Mouse (Mus musculus): ENCODE measurements at regions not wholly inside any gene's neighbourhood (a gene's known extent, or its start where the extent isn't known, plus 50 kb on each side); places are given as distances from the start of the nearest gene placed in this dataset.

DNA sequence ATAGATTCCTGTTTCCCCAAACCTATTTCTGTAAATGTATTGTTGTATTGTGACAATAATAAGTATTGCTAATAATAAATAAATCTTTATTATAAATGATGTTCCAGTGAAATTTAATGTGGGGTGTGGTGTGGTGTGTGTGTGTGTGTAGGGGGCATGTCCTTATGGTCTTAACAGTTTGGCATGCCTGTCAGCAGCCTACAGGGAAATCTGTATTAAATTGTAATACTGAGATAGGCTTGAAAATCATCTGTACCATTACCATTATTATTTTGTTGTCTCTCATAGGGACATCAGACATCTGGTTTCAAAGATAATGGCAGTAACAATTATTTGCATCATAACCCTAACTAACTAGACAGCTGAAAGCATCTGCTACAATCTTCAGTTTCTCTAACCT, 1253.0 kb downstream of the Pla2g4a start:
- H3K4me2 ChIP-seq = no peak overlapping the region
- no peak overlapping the region for H3K4me3 ChIP-seq (replicated peaks)
- no peak for ATAC-seq (ENCODE audit: insufficient read depth)
- no peaks in the 10 kb centered on the region for H3K9me3 ChIP-seq (replicated peaks)
- no peak overlapping the region for H3K9ac ChIP-seq
- no peaks in the 10 kb centered on the region for H3K4me1 ChIP-seq (replicated peaks)
- no peak overlapping the region for H3K27ac ChIP-seq (replicated peaks)
- no peaks in the 10 kb centered on the region for H3K36me3 ChIP-seq (replicated peaks)
- H3K27me3 ChIP-seq = no peaks in the 10 kb centered on the region

GRCm38 (mm10) chr1:148707657-148708056, 1253.4 kb downstream of the Pla2g4a start:
- H3K4me2 ChIP-seq = no peak overlapping the region
- H3K27ac ChIP-seq (replicated peaks) = no peak overlapping the region
- H3K9ac ChIP-seq = no peak overlapping the region
- no peaks in the 10 kb centered on the region for H3K27me3 ChIP-seq
- no peaks in the 10 kb centered on the region for H3K9me3 ChIP-seq (replicated peaks)
- H3K4me3 ChIP-seq (replicated peaks) = no peak overlapping the region
- no peaks in the 10 kb centered on the region for H3K4me1 ChIP-seq (replicated peaks)
- no peak for ATAC-seq (ENCODE audit: insufficient read depth)
- no peaks in the 10 kb centered on the region for H3K36me3 ChIP-seq (replicated peaks)

DNA sequence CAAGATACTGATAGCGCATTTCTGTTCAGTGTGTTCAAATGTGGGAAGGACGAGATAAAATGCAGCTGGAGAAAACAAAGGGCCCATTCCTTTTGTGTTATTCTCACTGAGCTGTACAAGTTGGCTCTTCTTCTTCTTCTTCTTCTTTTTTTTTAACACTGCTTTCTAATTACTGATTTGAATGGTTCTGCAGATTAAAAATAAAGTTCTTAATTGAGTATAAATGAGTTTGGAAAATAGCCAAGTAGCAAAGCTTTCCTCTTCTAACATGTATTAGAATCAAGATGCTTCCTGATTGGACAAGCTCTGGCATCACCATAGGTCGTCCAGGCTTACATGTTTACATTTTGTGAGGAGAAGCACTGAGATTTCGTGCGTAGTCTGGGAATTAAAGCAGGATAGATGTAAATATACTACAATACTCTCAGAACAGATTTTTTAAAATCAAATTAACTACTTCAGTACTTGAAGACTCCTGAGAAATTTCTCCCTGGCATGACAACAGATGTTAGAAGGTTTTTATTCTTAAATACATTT, 1254.8 kb downstream of the Pla2g4a start:
- Histone ChIP-seq H3K9ac (no peak overlapping the region), H3K4me1 (replicated peaks) (no peaks in the 10 kb centered on the region), H3K27me3 (no peaks in the 10 kb centered on the region), H3K4me3 (replicated peaks) (no peak overlapping the region), H3K4me2 (no peak overlapping the region), H3K9me3 (replicated peaks) (no peaks in the 10 kb centered on the region), H3K36me3 (replicated peaks) (no peaks in the 10 kb centered on the region), H3K27ac (replicated peaks) (no peak overlapping the region)
- no peak for ATAC-seq (ENCODE audit: insufficient read depth)
- 53% methylated on average over 5 of the region's 5 CpGs for WGBS (ENCODE audit: insufficient replicate concordance)

- no peak overlapping the region for H3K4me3 ChIP-seq (replicated peaks)
- WGBS (ENCODE audit: insufficient replicate concordance) = 46% methylated on average over 3 of the region's 3 CpGs
Observed at GRCm38 (mm10) chr1:148700599-148700954, 1260.5 kb downstream of the Pla2g4a start.

DNA sequence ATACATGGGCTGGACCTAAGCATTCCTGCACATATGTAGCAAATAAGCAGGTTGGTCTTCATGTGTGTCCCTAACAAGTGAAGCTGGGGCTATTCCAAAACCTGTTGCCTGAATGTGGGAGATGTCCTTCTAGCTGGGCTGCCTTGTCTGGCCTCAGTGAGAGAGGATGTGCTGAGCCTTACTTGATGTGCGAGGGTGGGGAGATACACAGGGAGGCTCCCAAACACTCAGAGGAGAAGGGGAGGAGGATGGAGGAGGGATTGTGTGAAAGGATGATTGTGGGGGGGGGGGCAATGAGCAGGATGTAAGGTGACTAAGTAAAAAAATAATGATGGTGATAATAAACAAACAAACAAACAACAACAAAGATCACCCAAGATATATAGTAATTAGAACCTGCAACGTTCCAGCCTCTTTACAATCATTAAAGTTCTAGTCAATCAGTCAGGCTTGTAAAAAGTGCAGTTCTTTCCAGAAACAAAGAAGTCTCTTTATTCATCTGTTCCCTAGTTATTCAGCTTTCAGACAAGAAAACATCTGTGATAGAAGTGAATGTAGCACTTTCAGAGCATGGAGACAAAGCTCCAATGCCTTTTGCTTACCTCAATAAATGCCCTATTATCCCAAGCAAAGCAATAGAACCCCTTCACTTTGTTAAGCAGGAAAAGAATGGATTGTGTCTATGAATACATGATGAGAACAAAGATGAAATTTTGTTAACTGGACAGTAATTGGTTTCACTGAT, 1261.1 kb downstream of the Pla2g4a start:
- no peaks in the 10 kb centered on the region for H3K9me3 ChIP-seq (replicated peaks)
- no peaks in the 10 kb centered on the region for H3K36me3 ChIP-seq (replicated peaks)
- H3K4me2 ChIP-seq = no peak overlapping the region
- H3K4me3 ChIP-seq (replicated peaks) = no peak overlapping the region
- H3K4me1 ChIP-seq (replicated peaks) = no peaks in the 10 kb centered on the region
- 62% methylated on average over 2 of the region's 2 CpGs for WGBS (ENCODE audit: insufficient replicate concordance)
- no peak overlapping the region for H3K27ac ChIP-seq (replicated peaks)
- ATAC-seq (ENCODE audit: insufficient read depth) = no peak
- H3K9ac ChIP-seq = no peak overlapping the region
- no peaks in the 10 kb centered on the region for H3K27me3 ChIP-seq

More at GRCm38 (mm10) chr1:148700599-148700954, 1260.5 kb downstream of the Pla2g4a start:
- Histone ChIP-seq H3K9me3 (replicated peaks) (no peaks in the 10 kb centered on the region), H3K36me3 (replicated peaks) (no peaks in the 10 kb centered on the region), H3K9ac (no peak overlapping the region), H3K4me1 (replicated peaks) (no peaks in the 10 kb centered on the region), H3K4me2 (no peak overlapping the region), H3K27ac (replicated peaks) (no peak overlapping the region), H3K27me3 (no peaks in the 10 kb centered on the region)
- no peak for ATAC-seq (ENCODE audit: insufficient read depth)

- WGBS (ENCODE audit: insufficient replicate concordance) = 70% methylated on average over 2 of the region's 2 CpGs
- Histone ChIP-seq H3K9me3 (replicated peaks) (no peaks in the 10 kb centered on the region), H3K4me1 (replicated peaks) (no peaks in the 10 kb centered on the region), H3K4me3 (replicated peaks) (no peak overlapping the region), H3K4me2 (no peak overlapping the region), H3K27me3 (no peaks in the 10 kb centered on the region), H3K27ac (replicated peaks) (no peak overlapping the region), H3K36me3 (replicated peaks) (no peaks in the 10 kb centered on the region), H3K9ac (no peak overlapping the region)
- ATAC-seq (ENCODE audit: insufficient read depth) = no peak
Observed at GRCm38 (mm10) chr1:148690085-148690484, 1271.0 kb downstream of the Pla2g4a start.

DNA sequence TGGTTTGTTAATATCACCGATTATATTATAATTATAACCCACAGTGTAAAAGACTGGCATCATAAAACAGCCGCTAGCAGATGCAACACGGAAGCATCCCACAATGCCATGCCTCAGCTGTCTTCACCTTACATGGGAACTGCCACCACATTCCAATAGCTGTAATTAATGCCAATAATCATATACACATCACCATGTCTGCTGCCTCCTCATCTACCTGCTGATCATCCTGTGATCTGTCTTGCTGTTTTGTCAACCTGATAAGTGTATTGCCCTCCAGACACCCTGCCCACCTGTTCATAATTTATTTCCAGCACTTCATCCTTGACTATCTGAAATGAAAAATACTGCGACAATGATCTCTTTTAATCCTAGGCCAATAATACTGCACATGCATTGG, 1271.5 kb downstream of the Pla2g4a start:
- no peak for ATAC-seq (ENCODE audit: insufficient read depth)
- 70% methylated on average over 4 of the region's 4 CpGs for WGBS (ENCODE audit: insufficient replicate concordance)
- no peaks in the 10 kb centered on the region for H3K9me3 ChIP-seq (replicated peaks)

DNA sequence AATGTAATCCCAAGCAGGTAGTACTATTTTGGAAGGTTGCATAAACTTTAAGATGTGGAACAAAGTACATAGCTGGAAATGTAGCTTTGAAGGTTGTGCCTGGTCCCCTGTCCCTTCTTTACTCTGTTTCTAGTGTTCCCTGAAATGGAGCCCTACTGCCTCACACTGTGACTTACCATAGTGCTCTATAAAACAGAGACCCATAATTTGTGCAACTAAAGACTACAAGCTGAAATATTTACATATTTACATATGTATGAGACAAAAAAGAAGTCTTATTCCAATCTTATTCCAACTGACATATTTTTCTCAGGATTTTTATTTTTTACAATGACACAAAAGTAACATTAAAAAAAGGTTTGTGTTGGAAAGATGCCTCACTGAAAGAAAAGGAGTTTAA, 1285.6 kb downstream of the Pla2g4a start:
- no peak overlapping the region for H3K27ac ChIP-seq (replicated peaks)
- ATAC-seq (ENCODE audit: insufficient read depth) = no peak
- no peaks in the 10 kb centered on the region for H3K36me3 ChIP-seq (replicated peaks)
- no peaks in the 10 kb centered on the region for H3K27me3 ChIP-seq
- H3K4me3 ChIP-seq (replicated peaks) = no peak overlapping the region
- no peak overlapping the region for H3K4me2 ChIP-seq
- H3K9me3 ChIP-seq (replicated peaks) = no peaks in the 10 kb centered on the region
- no peaks in the 10 kb centered on the region for H3K4me1 ChIP-seq (replicated peaks)
- H3K9ac ChIP-seq = no peak overlapping the region

More for the DNA sequence above, 1271.5 kb downstream of the Pla2g4a start:
- H3K27ac ChIP-seq (replicated peaks) = no peak overlapping the region
- no peaks in the 10 kb centered on the region for H3K36me3 ChIP-seq (replicated peaks)
- no peaks in the 10 kb centered on the region for H3K27me3 ChIP-seq
- no peak overlapping the region for H3K9ac ChIP-seq
- no peaks in the 10 kb centered on the region for H3K4me1 ChIP-seq (replicated peaks)
- H3K4me2 ChIP-seq = no peak overlapping the region
- no peak overlapping the region for H3K4me3 ChIP-seq (replicated peaks)

GRCm38 (mm10) chr1:148664409-148664808, 1296.7 kb downstream of the Pla2g4a start:
- 58% methylated on average over 4 of the region's 4 CpGs for WGBS (ENCODE audit: insufficient replicate concordance)
- Histone ChIP-seq H3K27me3 (no peaks in the 10 kb centered on the region), H3K4me1 (replicated peaks) (no peaks in the 10 kb centered on the region), H3K27ac (replicated peaks) (no peak overlapping the region), H3K9ac (no peak overlapping the region), H3K36me3 (replicated peaks) (no peaks in the 10 kb centered on the region), H3K4me2 (no peak overlapping the region), H3K9me3 (replicated peaks) (no peaks in the 10 kb centered on the region), H3K4me3 (replicated peaks) (no peak overlapping the region)
- ATAC-seq (ENCODE audit: insufficient read depth) = no peak

GRCm38 (mm10) chr1:148656990-148657389, 1304.1 kb downstream of the Pla2g4a start:
- Histone ChIP-seq H3K9me3 (replicated peaks) (no peaks in the 10 kb centered on the region), H3K4me3 (replicated peaks) (no peak overlapping the region), H3K9ac (no peak overlapping the region), H3K4me2 (no peak overlapping the region), H3K36me3 (replicated peaks) (no peaks in the 10 kb centered on the region), H3K4me1 (replicated peaks) (no peaks in the 10 kb centered on the region), H3K27me3 (no peaks in the 10 kb centered on the region), H3K27ac (replicated peaks) (no peak overlapping the region)
- 79% methylated on average over 1 of the region's 1 CpGs for WGBS (ENCODE audit: insufficient replicate concordance)
- no peak for ATAC-seq (ENCODE audit: insufficient read depth)
